Mouse (Mus musculus): ENCODE measurements around the gene Cyp2j12. TPM values are rescaled to one million over a fixed set of nuclear protein-coding genes. Genes with fewer than 3 reads are reported as not detected.
"Not testable (repeated sequence)": the region's sequence is repeated elsewhere in the genome, so short reads cannot be mapped to it uniquely, and the experiment has no call there.

Gene Cyp2j12
- total RNA-seq (2014; rRNA removed; ENCODE audit: low replicate concordance) (not detected in 2 replicates), polyA plus RNA-seq (2015; fragmentation: Nextera tagmentation; extraction: Ambion mirVana) (not detected in 2 replicates)

GRCm38 (mm10) chr4:96140732-96141467 is at the start of gene Cyp2j12:
TSS of gene Cyp2j12 (minus strand) at chr4:96141152.
- Histone ChIP-seq H3K4me1 (ENCODE audit: control insufficient read depth, insufficient read depth) (no peaks in the 10 kb centered on the region), H3K9me3 (replicated peaks; ENCODE audit: control insufficient read depth, low read length) (no peaks in the 10 kb centered on the region), H3K4me2 (ENCODE audit: low read depth, low read length) (no peak within 1 kb of the TSS), H3K27ac (ENCODE audit: low read depth) (no peak within 1 kb of the TSS), H3K36me3 (replicated peaks; ENCODE audit: control insufficient read depth, insufficient read depth, low read length) (no peaks in the 10 kb centered on the region), H3K27me3 (ENCODE audit: control insufficient read depth, insufficient read depth, low read length) (no peaks in the 10 kb centered on the region), H3K9ac (replicated peaks; ENCODE audit: low read depth, low read length) (no peak within 1 kb of the TSS), H3K4me3 (ENCODE audit: low read depth, low read length) (no peak within 1 kb of the TSS)
- TF ChIP-seq EP300 (IDR thresholded peaks at IDR 0.05; ENCODE audit: low read depth) = no peak
- TF ChIP-seq CTCF (IDR thresholded peaks at IDR 0.05; ENCODE audit: low read depth) = no peak
- no peak for ATAC-seq (ENCODE audit: insufficient read depth, low read depth)
- no peak for DNase-seq (ENCODE audit: low spot score)
- WGBS = 58% methylated on average over 7 of the region's 7 CpGs

- ATAC-seq (ENCODE audit: insufficient read depth, low read depth); H3K9me3 ChIP-seq (replicated peaks; ENCODE audit: control insufficient read depth, low read length); H3K36me3 ChIP-seq (replicated peaks; ENCODE audit: control insufficient read depth, insufficient read depth, low read length); H3K4me3 ChIP-seq (ENCODE audit: low read depth, low read length); DNase-seq (ENCODE audit: low spot score); H3K9ac ChIP-seq (replicated peaks; ENCODE audit: low read depth, low read length); H3K4me2 ChIP-seq (ENCODE audit: low read depth, low read length); H3K27ac ChIP-seq (ENCODE audit: low read depth); H3K4me1 ChIP-seq (ENCODE audit: control insufficient read depth, insufficient read depth); H3K27me3 ChIP-seq (ENCODE audit: control insufficient read depth, insufficient read depth, low read length): not testable (repeated sequence)
- 69% methylated on average over 5 of the region's 5 CpGs for WGBS
Measured at GRCm38 (mm10) chr4:96189321-96189720, 48.4 kb upstream of the Cyp2j12 start.

- H3K27ac ChIP-seq (ENCODE audit: low read depth); H3K4me1 ChIP-seq (ENCODE audit: control insufficient read depth, insufficient read depth); H3K9ac ChIP-seq (replicated peaks; ENCODE audit: low read depth, low read length); ATAC-seq (ENCODE audit: insufficient read depth, low read depth); H3K36me3 ChIP-seq (replicated peaks; ENCODE audit: control insufficient read depth, insufficient read depth, low read length); H3K27me3 ChIP-seq (ENCODE audit: control insufficient read depth, insufficient read depth, low read length); DNase-seq (ENCODE audit: low spot score); H3K9me3 ChIP-seq (replicated peaks; ENCODE audit: control insufficient read depth, low read length); H3K4me3 ChIP-seq (ENCODE audit: low read depth, low read length); H3K4me2 ChIP-seq (ENCODE audit: low read depth, low read length): not testable (repeated sequence)
- WGBS = 47% methylated on average over 2 of the region's 2 CpGs
Measured at GRCm38 (mm10) chr4:96188671-96189070, 47.7 kb upstream of the Cyp2j12 start.

- not testable (repeated sequence) for H3K27ac ChIP-seq (ENCODE audit: low read depth); H3K27me3 ChIP-seq (ENCODE audit: control insufficient read depth, insufficient read depth, low read length); H3K9me3 ChIP-seq (replicated peaks; ENCODE audit: control insufficient read depth, low read length); H3K9ac ChIP-seq (replicated peaks; ENCODE audit: low read depth, low read length); H3K4me2 ChIP-seq (ENCODE audit: low read depth, low read length); DNase-seq (ENCODE audit: low spot score); ATAC-seq (ENCODE audit: insufficient read depth, low read depth); H3K4me3 ChIP-seq (ENCODE audit: low read depth, low read length); H3K4me1 ChIP-seq (ENCODE audit: control insufficient read depth, insufficient read depth); H3K36me3 ChIP-seq (replicated peaks; ENCODE audit: control insufficient read depth, insufficient read depth, low read length)
- WGBS = 66% methylated on average over 2 of the region's 2 CpGs
Measured at GRCm38 (mm10) chr4:96188146-96188545, 47.2 kb upstream of the Cyp2j12 start.

- 81% methylated on average over 2 of the region's 2 CpGs for WGBS
- H3K4me2 ChIP-seq (ENCODE audit: low read depth, low read length); H3K27ac ChIP-seq (ENCODE audit: low read depth); DNase-seq (ENCODE audit: low spot score); H3K36me3 ChIP-seq (replicated peaks; ENCODE audit: control insufficient read depth, insufficient read depth, low read length); H3K9ac ChIP-seq (replicated peaks; ENCODE audit: low read depth, low read length); H3K4me1 ChIP-seq (ENCODE audit: control insufficient read depth, insufficient read depth); H3K4me3 ChIP-seq (ENCODE audit: low read depth, low read length); ATAC-seq (ENCODE audit: insufficient read depth, low read depth); H3K27me3 ChIP-seq (ENCODE audit: control insufficient read depth, insufficient read depth, low read length); H3K9me3 ChIP-seq (replicated peaks; ENCODE audit: control insufficient read depth, low read length): not testable (repeated sequence)
Measured at GRCm38 (mm10) chr4:96184716-96185115, 43.8 kb upstream of the Cyp2j12 start.

- Histone ChIP-seq H3K27ac (ENCODE audit: low read depth) (no peak overlapping the region), H3K4me1 (ENCODE audit: control insufficient read depth, insufficient read depth) (no peaks in the 10 kb centered on the region), H3K36me3 (replicated peaks; ENCODE audit: control insufficient read depth, insufficient read depth, low read length) (no peaks in the 10 kb centered on the region), H3K9ac (replicated peaks; ENCODE audit: low read depth, low read length) (no peak overlapping the region), H3K27me3 (ENCODE audit: control insufficient read depth, insufficient read depth, low read length) (no peaks in the 10 kb centered on the region), H3K4me2 (ENCODE audit: low read depth, low read length) (no peak overlapping the region), H3K4me3 (ENCODE audit: low read depth, low read length) (no peak overlapping the region), H3K9me3 (replicated peaks; ENCODE audit: control insufficient read depth, low read length) (no peaks in the 10 kb centered on the region)
- no peak for ATAC-seq (ENCODE audit: insufficient read depth, low read depth)
- DNase-seq (ENCODE audit: low spot score) = no peak
- WGBS = 75% methylated on average over 1 of the region's 1 CpGs
- TF ChIP-seq EP300 (IDR thresholded peaks at IDR 0.05; ENCODE audit: low read depth) (no peak), CTCF (IDR thresholded peaks at IDR 0.05; ENCODE audit: low read depth) (no peak)
Measured at GRCm38 (mm10) chr4:96162839-96163238, 21.9 kb upstream of the Cyp2j12 start.

Measured in heart, postnatal 0 days (tissue).